9 mouse cellular contexts compared by ENCODE assay signal in the genomic region with DNA sequence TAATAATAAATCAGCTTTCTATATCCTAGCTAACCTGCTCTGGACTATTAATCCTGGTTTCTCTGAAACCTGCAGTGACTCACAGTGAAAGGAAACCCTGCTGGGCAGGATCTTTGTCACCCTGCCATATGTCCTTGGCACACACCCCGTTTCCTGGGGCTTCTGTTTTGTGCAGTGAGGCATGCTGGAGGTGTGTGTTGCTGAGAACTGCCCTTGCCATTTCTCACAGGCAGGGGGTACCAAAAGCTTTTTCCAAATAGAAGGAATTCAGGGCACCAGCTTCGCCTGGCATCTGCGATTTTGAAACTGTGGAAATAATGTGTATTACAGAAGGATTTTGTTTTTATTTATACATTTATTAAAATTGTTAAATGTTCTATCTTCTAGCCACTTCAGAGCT. TPM values are rescaled to one million over a fixed set of nuclear protein-coding genes. Genes with fewer than 3 reads are reported as not detected.
DNase-seq lines count a peak whose midpoint lies in the region; ATAC-seq and TF ChIP-seq lines count a peak whose summit lies in the region.
"Had no signal": no experiment of that assay in that cellular context is flagged by ENCODE, and none has a peak within 500 bp of the region (broad histone marks: within the 10 kb centered on the region; RNA-seq: fewer than 3 reads in every experiment).

No protein-coding gene starts in this region.

- peaks cover 46% of the 10 kb centered on the region for H3K4me1 ChIP-seq in cerebellum, adult 2 months (ENCODE audit: control insufficient read depth, insufficient read depth, low read length)
- H3K4me1 ChIP-seq in neural tube, embryonic 15.5 days, result no peaks in the 10 kb centered on the region
- no peaks in the 10 kb centered on the region for H3K4me1 ChIP-seq in limb, embryonic 10.5 days

- no peak overlapping the region for H3K4me2 ChIP-seq in neural tube, embryonic 15.5 days
- H3K4me2 ChIP-seq: midbrain, embryonic 12.5 days had no signal

- 0 out of 2 replicates have a peak, but pooled peaks have one; percentile 20 for TF ChIP-seq POLR2A in cerebellum, adult 2 months (IDR thresholded peaks at IDR 0.05; ENCODE audit: borderline replicate concordance, insufficient read depth, low read length)

- peak; percentile 58; the same call in 1 of the 2 replicates for TF ChIP-seq CTCF in cerebellum, adult 2 months (IDR thresholded peaks at IDR 0.05; ENCODE audit: borderline replicate concordance, insufficient read depth, low read depth, low read length)

- H3K36me3 ChIP-seq in neural tube, embryonic 15.5 days, result no peaks in the 10 kb centered on the region
- H3K36me3 ChIP-seq in limb, embryonic 10.5 days, result no peaks in the 10 kb centered on the region
- H3K36me3 ChIP-seq: midbrain, embryonic 12.5 days had no signal

- no peak overlapping the region for H3K9ac ChIP-seq in neural tube, embryonic 15.5 days (replicated peaks)
- H3K9ac ChIP-seq: midbrain, embryonic 12.5 days had no signal

- WGBS in cerebellum, adult 2 months, result 3% methylated on average over 3 of the region's 3 CpGs
- 48% methylated on average over 3 of the region's 3 CpGs for WGBS in neural tube, embryonic 15.5 days
- WGBS in limb, embryonic 10.5 days, result 66% methylated on average over 3 of the region's 3 CpGs

- no peaks in the 10 kb centered on the region for H3K9me3 ChIP-seq in neural tube, embryonic 15.5 days (replicated peaks)
- no peaks in the 10 kb centered on the region for H3K9me3 ChIP-seq in limb, embryonic 10.5 days (replicated peaks)

- no peaks in the 10 kb centered on the region for H3K27me3 ChIP-seq in cerebellum, adult 2 months (ENCODE audit: control insufficient read depth, insufficient read depth, low read length)
- H3K27me3 ChIP-seq in neural tube, embryonic 15.5 days (replicated peaks), result no peaks in the 10 kb centered on the region
- H3K27me3 ChIP-seq in limb, embryonic 10.5 days (ENCODE audit: low read depth, poor library complexity, severe bottlenecking), result no peaks in the 10 kb centered on the region
- H3K27me3 ChIP-seq: midbrain, embryonic 12.5 days had no signal

- DNase-seq in heart, postnatal 4 days, result peak; percentile 55
- no peak for DNase-seq in heart, postnatal 25 days (ENCODE audit: low spot score)
- peak; percentile 54 for DNase-seq in ovary, postnatal 14 days (ENCODE audit: low spot score)
- no peak for DNase-seq in ovary, adult 18-20 months (ENCODE audit: low spot score)
- peak; percentile 99 to 100 for DNase-seq in cerebellum, adult 2 months
- DNase-seq in limb, embryonic 10.5 days (ENCODE audit: low spot score), result no peak
- no peak for DNase-seq in thymus, postnatal 25 days

- ATAC-seq in neural tube, embryonic 15.5 days (ENCODE audit: low FRiP score), result peak; percentile 47; the same call in 1 of the 2 replicates

- H3K27ac ChIP-seq in cerebellum, adult 2 months (ENCODE audit: insufficient read depth, low read length), result no peak overlapping the region
- no peak overlapping the region for H3K27ac ChIP-seq in neural tube, embryonic 15.5 days (replicated peaks)
- H3K27ac ChIP-seq in limb, embryonic 10.5 days, result no peak overlapping the region
- H3K27ac ChIP-seq: midbrain, embryonic 12.5 days had no signal

- H3K4me3 ChIP-seq in cerebellum, adult 2 months (replicated peaks; ENCODE audit: insufficient read depth, low read depth, low read length), result no peak overlapping the region
- no peak overlapping the region for H3K4me3 ChIP-seq in neural tube, embryonic 15.5 days (replicated peaks)
- no peak overlapping the region for H3K4me3 ChIP-seq in limb, embryonic 10.5 days
- H3K4me3 ChIP-seq: midbrain, embryonic 12.5 days had no signal

- intact Hi-C loops in heart, postnatal 25 days (cut with DNase I), result no loop called here

RNA-seq across cellular contexts. Expression of a gene that starts 40.8 kb away (rescaled TPM):
- total RNA-seq in heart, postnatal 4 days (2021), result 10 to 100 TPM; 11.1 to 13.6 TPM
- 10 to 100 TPM; 21.5 to 23.1 TPM for total RNA-seq in heart, postnatal 25 days (2021)
- polyA plus RNA-seq in cerebellum, adult 2 months (2012; rRNA removed), result 192 and 200 TPM in 2 replicates
- polyA plus RNA-seq in neural tube, embryonic 15.5 days (2015; fragmentation: Nextera tagmentation; extraction: Ambion mirVana), result 42.7 and 45.3 TPM in 2 replicates
- polyA plus RNA-seq in limb, embryonic 10.5 days (2016; fragmentation: Nextera tagmentation; extraction: Ambion mirVana), result 1.6 TPM in 2 replicates

Comparison
In these comparisons a context has a peak if more than half of its experiments do, and no peak if none do; other contexts are left out.
1. DNase-seq: peak in heart, postnatal 4 days (single experiment), ovary, postnatal 14 days (single experiment) and cerebellum, adult 2 months (2 of 2); none in heart, postnatal 25 days (single experiment), ovary, adult 18-20 months (single experiment), limb, embryonic 10.5 days (single experiment) and thymus, postnatal 25 days (single experiment).
2. RNA of a gene that starts 40.8 kb away (polyA plus RNA-seq): 192 to 200 TPM in cerebellum, adult 2 months and 42.7 to 45.3 TPM in neural tube, embryonic 15.5 days; 1.6 TPM in limb, embryonic 10.5 days; every median in the first group is over 10 times any median in the second.